8 mouse cellular contexts compared by ENCODE assay signal in the genomic region with DNA sequence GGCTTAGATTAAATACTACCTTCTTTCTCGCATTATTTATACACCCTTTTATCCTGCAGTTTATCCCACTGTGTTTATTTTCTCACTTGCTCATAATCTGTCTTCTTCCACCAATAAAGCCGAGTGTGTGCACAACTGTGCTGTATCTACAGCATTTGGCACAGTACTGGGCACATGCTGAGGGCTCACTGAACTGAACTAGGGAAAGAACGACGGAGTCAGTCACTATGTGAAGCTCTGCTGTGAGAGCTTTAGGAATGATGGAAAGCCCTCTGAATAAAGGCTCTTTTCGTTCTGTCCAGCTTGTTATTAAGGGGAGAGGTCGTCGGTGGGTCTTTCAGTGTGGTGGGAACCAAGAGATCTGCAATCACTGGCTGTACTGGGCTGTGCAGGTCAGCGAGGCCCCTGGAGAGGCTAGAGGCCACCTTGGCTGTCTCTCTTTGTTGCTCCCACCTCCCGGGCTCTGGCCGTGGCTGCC. TPM values are rescaled to one million over a fixed set of nuclear protein-coding genes. Genes with fewer than 3 reads are reported as not detected.
A peak's percentile ranks its signal among the peaks of the same experiment; 100 is the strongest.
DNase-seq lines count a peak whose midpoint lies in the region; ATAC-seq and TF ChIP-seq lines count a peak whose summit lies in the region.

No protein-coding gene starts in this region.

- peak; percentile 41 for ATAC-seq in limb, embryonic 13.5 days (ENCODE audit: low FRiP score, low read depth)
- ATAC-seq in stomach, embryonic 16.5 days (ENCODE audit: insufficient read depth, low FRiP score) = peak; percentile 16; the same call in 1 of the 2 replicates

- no peak for DNase-seq in heart, adult 2 months
- DNase-seq in heart, adult 11 months = no peak
- no peak for DNase-seq in testis, postnatal 14 days (ENCODE audit: low spot score)
- DNase-seq in layer of hippocampus, postnatal 25 days (ENCODE audit: extremely low spot score in 1 of 2, low spot score in 1 of 2) = no peak
- no peak for DNase-seq in retina, embryonic 14.5 days (ENCODE audit: low spot score)

- no peaks in the 10 kb centered on the region for H3K79me2 ChIP-seq in heart, adult 2 months (replicated peaks; ENCODE audit: control insufficient read depth, insufficient read depth, low read length)

- TF ChIP-seq EP300 in heart, adult 2 months (IDR thresholded peaks at IDR 0.05; ENCODE audit: insufficient read depth, low read depth, low read length) = no peak

- no peak for TF ChIP-seq CTCF in heart, adult 2 months (IDR thresholded peaks at IDR 0.05)
- TF ChIP-seq CTCF in testis, adult 2 months (IDR thresholded peaks at IDR 0.05; ENCODE audit: control insufficient read depth, insufficient read depth, insufficient replicate concordance, low read depth, low read length) = no peak

- peak overlapping the region; percentile 83 for H3K27ac ChIP-seq in heart, adult 2 months
- no peak overlapping the region for H3K27ac ChIP-seq in testis, adult 2 months (ENCODE audit: control insufficient read depth, insufficient read depth, low read depth, low read length)
- H3K27ac ChIP-seq in limb, embryonic 13.5 days = no peak overlapping the region
- 0 out of 2 replicates have a peak overlapping the region, but pooled peaks have one; percentile 33 for H3K27ac ChIP-seq in stomach, embryonic 16.5 days (ENCODE audit: low read length)

- peak overlapping the region; percentile 52 for H3K4me3 ChIP-seq in heart, adult 2 months
- peak overlapping the region; percentile 70; the same call in 1 of the 2 replicates for H3K4me3 ChIP-seq in testis, adult 2 months (ENCODE audit: control insufficient read depth, low read depth, low read length)
- H3K4me3 ChIP-seq in limb, embryonic 13.5 days = peak overlapping the region; percentile 54
- peak overlapping the region; percentile 55 for H3K4me3 ChIP-seq in stomach, embryonic 16.5 days (replicated peaks; ENCODE audit: low read length)

- intact Hi-C loops in heart, adult 2 months (cut with DNase I) = loop anchor here (2.0 kb wide), 1 partner anchor 80 kb away; no protein-coding TSS in a partner anchor

- H3K27me3 ChIP-seq in heart, adult 2 months (ENCODE audit: control insufficient read depth, insufficient read depth, low read length) = no peaks in the 10 kb centered on the region
- H3K27me3 ChIP-seq in testis, adult 2 months (ENCODE audit: control insufficient read depth, insufficient read depth, low read length) = no peaks in the 10 kb centered on the region
- H3K27me3 ChIP-seq in limb, embryonic 13.5 days = no peaks in the 10 kb centered on the region
- no peaks in the 10 kb centered on the region for H3K27me3 ChIP-seq in stomach, embryonic 16.5 days (ENCODE audit: control insufficient read depth, insufficient read depth, low read length)

- H3K36me3 ChIP-seq in heart, adult 2 months (ENCODE audit: control insufficient read depth, insufficient read depth, low read length) = 0 out of 2 replicates have a peak, but pooled peaks cover under 1% of the 10 kb centered on the region
- no peaks in the 10 kb centered on the region for H3K36me3 ChIP-seq in testis, adult 2 months (ENCODE audit: control insufficient read depth, insufficient read depth, low read length)
- H3K36me3 ChIP-seq in limb, embryonic 13.5 days = no peaks in the 10 kb centered on the region
- no peaks in the 10 kb centered on the region for H3K36me3 ChIP-seq in stomach, embryonic 16.5 days (ENCODE audit: control insufficient read depth, insufficient read depth, low read length)

- peak; percentile 44; the same call in 1 of the 2 replicates for TF ChIP-seq POLR2A in heart, adult 2 months (IDR thresholded peaks at IDR 0.05; ENCODE audit: insufficient read depth, low read depth, low read length)
- no peak for TF ChIP-seq POLR2A in testis, adult 2 months (IDR thresholded peaks at IDR 0.05; ENCODE audit: control insufficient read depth, low read depth, low read length)

- no peaks in the 10 kb centered on the region for H3K4me1 ChIP-seq in heart, adult 2 months (ENCODE audit: control insufficient read depth, insufficient read depth, low read length)
- peaks cover 6% of the 10 kb centered on the region for H3K4me1 ChIP-seq in testis, adult 2 months (ENCODE audit: control insufficient read depth, insufficient read depth, low read length)
- H3K4me1 ChIP-seq in limb, embryonic 13.5 days = no peaks in the 10 kb centered on the region
- H3K4me1 ChIP-seq in stomach, embryonic 16.5 days (ENCODE audit: control insufficient read depth, insufficient read depth, low read length) = no peaks in the 10 kb centered on the region

- 24% methylated on average over 10 of the region's 10 CpGs for WGBS in heart, adult 2 months
- WGBS in limb, embryonic 13.5 days = 20% methylated on average over 10 of the region's 10 CpGs
- 18% methylated on average over 10 of the region's 10 CpGs for WGBS in stomach, embryonic 16.5 days

- H3K9me3 ChIP-seq in limb, embryonic 13.5 days = no peaks in the 10 kb centered on the region
- no peaks in the 10 kb centered on the region for H3K9me3 ChIP-seq in stomach, embryonic 16.5 days (replicated peaks; ENCODE audit: control insufficient read depth, low read length)

- peak overlapping the region; percentile 66 for H3K4me2 ChIP-seq in limb, embryonic 13.5 days (replicated peaks)
- peak overlapping the region; percentile 51 for H3K4me2 ChIP-seq in stomach, embryonic 16.5 days (ENCODE audit: low read depth, low read length)

- H3K9ac ChIP-seq in heart, adult 2 months (ENCODE audit: low read depth, low read length) = peak overlapping the region; percentile 81
- H3K9ac ChIP-seq in limb, embryonic 13.5 days = peak overlapping the region; percentile 68
- H3K9ac ChIP-seq in stomach, embryonic 16.5 days (ENCODE audit: low read length) = peak overlapping the region; percentile 73

RNA-seq across cellular contexts. Expression of a gene that starts 0.7 kb away (rescaled TPM):
- total RNA-seq in heart, adult 2 months (2021) = 100 to 1,000 TPM; 111 to 140 TPM
- polyA plus RNA-seq in heart, adult 2 months (2012; rRNA removed) = 123 and 197 TPM in 2 replicates
- 18.2 and 19.4 TPM in 2 replicates for polyA plus RNA-seq in testis, adult 2 months (2012; rRNA removed)
- polyA plus RNA-seq in limb, embryonic 13.5 days (2015; fragmentation: Nextera tagmentation; extraction: Ambion mirVana) = 84.3 and 89.6 TPM in 2 replicates
- 143 and 190 TPM in 2 replicates for polyA plus RNA-seq in stomach, embryonic 16.5 days (2015; fragmentation: Nextera tagmentation; extraction: Ambion mirVana)
- 10 to 100 TPM; 72.9 to 95.9 TPM for total RNA-seq in layer of hippocampus, postnatal 25 days (2021)

Comparison
In these comparisons a context has a peak if more than half of its experiments do, and no peak if none do; other contexts are left out.
1. H3K27ac ChIP-seq: peak in heart, adult 2 months (single experiment) and stomach, embryonic 16.5 days (single experiment); none in testis, adult 2 months (single experiment) and limb, embryonic 13.5 days (single experiment).
2. Peak in every context shown above with its lines, with median percentiles within 50 percentile points of each other: H3K4me3 ChIP-seq and H3K9ac ChIP-seq.